Mouse (Mus musculus): ENCODE data around the gene Zc3hav1.

The Zc3hav1 gene

GRCm38 (mm10) chr6:38352451-38352850 lies 2.0 kb downstream of the Zc3hav1 start:
- DNase-seq (ENCODE audit: low spot score in 2 of 2): no peak

GRCm38 (mm10) chr6:38351930-38352329 lies 2.5 kb downstream of the Zc3hav1 start:
- no peak for DNase-seq (ENCODE audit: low spot score in 2 of 2)

GRCm38 (mm10) chr6:38349806-38350205 lies 4.6 kb downstream of the Zc3hav1 start:
- DNase-seq (ENCODE audit: low spot score in 2 of 2): no peak

DNA sequence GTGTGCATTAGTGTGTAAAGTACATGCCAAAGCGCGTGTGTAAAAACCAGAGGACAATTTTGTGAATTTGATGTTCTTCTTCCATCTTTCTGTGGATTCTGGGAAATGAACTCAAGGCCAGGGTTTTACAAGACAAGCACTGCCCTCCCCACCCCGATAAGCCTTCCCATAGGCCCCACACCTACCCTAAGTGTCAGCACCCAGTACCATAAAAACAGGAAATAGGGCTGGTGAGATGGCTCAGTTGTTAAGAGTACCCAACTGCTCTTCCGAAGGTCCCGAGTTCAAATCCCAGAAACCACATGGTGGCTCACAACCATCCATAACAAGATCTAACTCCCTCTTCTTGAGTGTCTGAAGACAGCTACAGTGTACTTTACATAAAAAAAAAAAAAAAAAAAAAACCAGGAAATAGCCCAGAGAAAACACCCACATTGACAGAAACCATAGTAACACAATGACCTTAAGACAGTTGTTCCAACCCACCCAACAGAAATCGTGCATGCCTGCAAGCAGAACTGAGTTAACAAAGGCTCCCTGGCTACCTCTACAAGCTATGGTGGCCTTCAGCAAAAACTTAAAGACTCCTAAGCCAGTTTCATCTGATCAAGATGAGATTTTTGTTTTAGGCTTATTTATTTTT lies 5.5 kb downstream of the Zc3hav1 start:
- no peak for DNase-seq (ENCODE audit: low spot score in 2 of 2)

GRCm38 (mm10) chr6:38347875-38348274 lies 6.5 kb downstream of the Zc3hav1 start:
- no peak for DNase-seq (ENCODE audit: low spot score in 2 of 2)

GRCm38 (mm10) chr6:38345796-38346195 lies 8.6 kb downstream of the Zc3hav1 start:
- DNase-seq (ENCODE audit: low spot score in 2 of 2): no peak

GRCm38 (mm10) chr6:38344006-38344670 lies 10.3 kb downstream of the Zc3hav1 start:
- DNase-seq (ENCODE audit: low spot score in 2 of 2): no peak

DNA sequence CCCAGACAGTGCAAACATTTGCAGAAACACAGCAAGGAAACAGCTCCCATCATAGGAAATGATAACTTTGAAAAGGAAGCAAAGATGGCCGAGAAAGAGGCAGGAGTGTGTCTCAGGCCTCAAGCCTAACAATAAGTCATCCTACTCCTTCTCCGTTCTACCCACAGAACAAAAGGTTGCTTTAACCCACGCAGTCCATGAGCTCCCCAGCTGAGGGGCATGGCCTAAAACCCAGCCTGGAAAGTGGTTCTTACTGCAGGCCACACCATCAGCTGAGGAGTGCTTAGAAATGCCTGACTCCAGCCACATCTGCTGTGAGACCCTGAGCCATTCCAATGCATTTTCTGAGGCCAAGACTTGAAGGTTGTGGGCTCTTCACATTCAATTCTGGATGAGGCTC lies 10.8 kb downstream of the Zc3hav1 start:
- DNase-seq (ENCODE audit: low spot score in 2 of 2): no peak

GRCm38 (mm10) chr6:38342666-38342992 lies 11.8 kb downstream of the Zc3hav1 start:
- no peak for DNase-seq (ENCODE audit: low spot score in 2 of 2)

DNA sequence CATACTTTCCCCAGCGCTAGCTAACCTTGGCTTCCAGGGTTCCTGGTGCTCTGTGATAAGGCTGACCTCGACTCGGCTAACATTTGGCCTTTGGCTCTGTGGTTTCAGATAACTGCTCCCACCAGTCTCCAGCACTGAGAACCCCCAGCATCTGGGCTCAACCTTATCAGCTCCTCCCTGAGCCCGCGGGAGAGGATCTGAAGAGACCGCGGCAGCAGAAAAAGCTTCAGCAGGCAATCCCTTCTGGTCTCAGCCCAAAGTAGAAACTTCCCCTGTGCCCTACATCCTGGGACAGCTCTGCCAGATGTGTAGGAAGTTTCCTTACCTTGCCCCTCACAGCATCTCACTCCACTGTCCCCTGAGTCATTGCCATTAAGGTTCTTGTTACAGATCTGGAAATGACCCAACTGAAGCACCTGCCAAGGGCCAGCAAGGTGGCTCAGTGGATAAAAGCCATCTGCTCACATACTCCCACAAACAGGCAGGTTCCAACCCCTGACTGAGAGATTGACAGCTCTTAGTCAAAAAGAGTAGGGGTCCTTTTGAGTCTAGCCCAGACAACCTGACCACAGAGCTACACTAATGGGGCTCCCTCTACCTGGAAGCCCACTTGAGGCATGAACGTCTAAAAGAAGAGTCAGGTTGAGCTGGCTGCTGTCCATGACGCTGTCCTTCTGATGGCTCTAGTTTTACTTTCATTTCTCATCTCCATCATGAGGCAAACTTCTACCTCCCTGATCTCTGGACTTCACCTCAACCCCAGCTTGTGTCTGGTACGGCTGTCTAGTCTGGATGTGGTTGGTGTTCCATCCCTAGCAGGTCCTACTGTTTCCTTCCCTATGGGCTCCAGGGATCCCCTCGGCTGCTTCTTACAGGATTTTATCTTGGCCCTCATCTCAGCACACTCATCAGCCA lies 12.4 kb downstream of the Zc3hav1 start:
- no peak for DNase-seq (ENCODE audit: low spot score in 2 of 2)

DNA sequence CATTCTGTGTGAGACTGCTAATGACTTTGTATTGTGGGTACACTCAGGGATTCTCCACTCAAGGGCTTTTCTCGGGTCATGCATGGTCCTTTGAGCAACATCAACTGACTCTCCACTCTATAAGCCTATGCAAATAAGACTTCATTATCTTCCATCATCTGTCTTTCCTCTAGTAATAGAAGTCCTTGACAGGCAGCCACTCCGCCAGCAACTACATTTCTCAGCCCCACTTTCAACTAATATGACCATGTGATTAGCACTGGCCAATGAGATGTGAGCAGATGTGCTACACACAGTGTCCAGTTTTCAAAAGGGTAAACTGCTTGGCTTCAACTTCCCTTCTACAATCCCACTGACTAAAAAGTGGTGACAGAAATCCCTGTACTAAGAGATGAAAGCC lies 15.3 kb downstream of the Zc3hav1 start:
- no peak for DNase-seq (ENCODE audit: low spot score in 2 of 2)

GRCm38 (mm10) chr6:38337951-38338350 lies 16.5 kb downstream of the Zc3hav1 start:
- no peak for DNase-seq (ENCODE audit: low spot score in 2 of 2)

DNA sequence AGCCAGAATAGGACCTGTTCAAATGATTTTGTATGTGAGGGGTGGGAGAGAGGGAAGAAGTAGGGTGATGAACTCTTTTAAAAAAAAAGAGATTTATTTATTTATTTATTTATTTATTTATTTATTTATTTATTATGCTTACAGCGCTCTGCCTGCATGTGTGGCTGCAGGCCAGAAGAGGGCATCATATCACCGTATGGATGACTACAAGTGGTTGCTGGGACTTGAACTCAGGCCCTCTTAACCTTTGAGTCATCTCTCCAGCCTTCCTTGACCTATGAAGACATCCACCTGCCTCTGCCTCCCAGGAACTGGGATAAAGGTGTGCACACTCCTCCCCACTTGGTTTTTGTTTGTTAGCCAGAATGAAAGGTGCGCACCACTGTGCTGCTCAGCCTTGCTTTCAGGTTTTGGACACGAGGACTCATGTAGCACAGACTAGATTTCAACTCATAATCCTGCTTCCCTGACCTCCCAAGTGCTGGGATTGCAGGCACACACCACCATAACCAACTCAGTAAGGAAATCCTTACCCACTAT lies 17.2 kb downstream of the Zc3hav1 start:
- no peak for DNase-seq (ENCODE audit: low spot score in 2 of 2)

DNA sequence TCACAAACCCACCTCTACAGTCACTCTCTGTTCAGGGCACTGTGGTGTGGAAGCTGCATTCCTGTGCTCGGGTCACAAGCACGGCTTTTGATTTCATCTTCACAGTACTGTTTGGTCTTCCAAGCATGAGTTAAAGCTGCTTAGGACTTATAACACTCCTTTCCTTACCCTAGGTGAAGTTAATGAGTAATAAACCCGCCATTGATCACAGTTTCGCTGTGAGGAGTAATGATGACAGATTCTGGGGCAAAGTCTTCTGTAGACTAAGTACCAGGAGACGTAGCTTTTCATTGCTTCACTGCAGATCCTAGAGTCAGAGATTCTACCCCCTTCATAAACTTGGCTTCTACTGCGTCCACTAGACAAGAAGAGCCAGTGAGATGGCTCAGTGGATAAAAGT lies 19.1 kb downstream of the Zc3hav1 start:
- DNase-seq (ENCODE audit: low spot score in 2 of 2): no peak

DNA sequence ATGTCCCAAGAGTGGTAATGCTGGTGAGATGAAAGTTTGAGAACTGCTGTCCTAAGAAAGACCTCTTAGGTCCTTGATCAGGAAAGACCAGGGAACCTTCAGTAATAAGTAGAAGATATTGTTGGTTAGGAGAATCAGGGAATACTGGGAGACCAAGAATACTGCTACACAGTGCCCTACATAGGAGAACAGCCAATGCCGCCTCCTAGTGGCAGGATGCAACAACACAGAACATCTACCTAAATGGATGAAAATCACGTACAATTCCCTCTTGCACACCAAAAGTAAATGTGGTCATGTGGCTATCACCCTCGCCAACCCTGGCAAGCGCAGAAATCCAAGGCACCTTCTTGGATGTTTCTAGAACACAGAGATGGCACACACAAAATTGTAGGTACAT lies 27.8 kb downstream of the Zc3hav1 start:
- peak in 1 of 2 experiments; percentile 43 for DNase-seq (ENCODE audit: low spot score in 2 of 2)

DNA sequence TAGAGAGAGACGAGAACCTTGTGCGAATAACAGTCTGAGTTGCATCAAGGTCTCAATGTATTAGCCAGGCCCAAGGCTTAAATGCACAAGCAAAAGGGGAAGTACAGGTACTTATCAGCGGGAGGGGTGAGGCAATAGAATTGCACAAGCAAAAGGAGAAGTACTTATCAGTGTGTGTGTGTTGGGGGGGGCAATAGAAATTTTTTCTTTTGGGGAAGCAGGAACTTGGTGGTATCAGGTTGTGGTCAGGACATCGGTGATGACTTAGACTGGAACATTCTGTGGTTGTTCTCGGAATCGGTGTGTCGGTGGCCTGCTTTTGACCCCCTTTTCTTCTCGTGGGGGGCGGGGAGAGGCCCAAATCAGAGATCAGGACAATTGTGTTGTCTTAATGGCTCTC lies 33.8 kb downstream of the Zc3hav1 start:
- DNase-seq (ENCODE audit: low spot score in 2 of 2): no peak

DNA sequence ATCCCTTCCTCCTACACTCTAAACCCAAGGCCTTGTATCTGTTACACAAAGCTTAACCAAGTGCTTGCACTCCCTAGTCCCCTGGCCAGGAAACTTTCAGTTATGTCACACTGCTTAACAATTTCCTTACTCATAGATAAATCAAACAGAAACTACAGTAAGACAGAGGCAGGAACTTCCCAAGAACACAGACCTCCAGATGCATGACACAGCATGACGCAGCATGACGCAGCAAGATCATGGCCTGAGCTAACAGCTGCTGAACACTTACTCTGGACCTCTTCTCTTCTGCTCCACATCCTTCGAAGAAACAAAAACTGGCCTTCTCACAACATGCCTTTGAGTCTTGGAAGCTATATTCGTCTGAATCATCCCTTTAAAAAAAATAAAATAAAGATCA lies 38.4 kb downstream of the Zc3hav1 start:
- no peak for DNase-seq (ENCODE audit: low spot score in 2 of 2)

DNA sequence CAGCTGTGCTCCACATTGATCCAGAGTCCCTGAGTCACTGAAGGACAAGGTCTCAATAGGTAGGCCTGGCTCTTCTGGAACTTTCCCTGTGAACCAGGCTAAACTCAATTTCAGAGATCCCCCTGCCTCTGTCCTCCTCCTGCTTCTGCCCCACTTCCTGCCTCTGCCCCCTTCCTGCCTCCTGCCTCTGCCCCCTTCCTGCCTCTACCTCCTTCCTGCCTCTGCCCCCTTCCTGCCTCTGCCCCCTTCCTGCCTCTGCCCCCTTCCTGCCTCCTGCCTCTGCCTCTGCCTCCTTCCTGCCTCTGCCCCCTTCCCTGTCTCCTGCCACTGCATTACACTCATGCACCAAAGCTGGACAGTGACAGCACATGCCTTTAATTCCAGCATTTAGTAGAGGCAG lies 44.7 kb downstream of the Zc3hav1 start:
- no peak for DNase-seq (ENCODE audit: low spot score in 2 of 2)

GRCm38 (mm10) chr6:38304981-38305380 lies 49.4 kb downstream of the Zc3hav1 start:
- no peak for DNase-seq (ENCODE audit: low spot score in 2 of 2)

DNA sequence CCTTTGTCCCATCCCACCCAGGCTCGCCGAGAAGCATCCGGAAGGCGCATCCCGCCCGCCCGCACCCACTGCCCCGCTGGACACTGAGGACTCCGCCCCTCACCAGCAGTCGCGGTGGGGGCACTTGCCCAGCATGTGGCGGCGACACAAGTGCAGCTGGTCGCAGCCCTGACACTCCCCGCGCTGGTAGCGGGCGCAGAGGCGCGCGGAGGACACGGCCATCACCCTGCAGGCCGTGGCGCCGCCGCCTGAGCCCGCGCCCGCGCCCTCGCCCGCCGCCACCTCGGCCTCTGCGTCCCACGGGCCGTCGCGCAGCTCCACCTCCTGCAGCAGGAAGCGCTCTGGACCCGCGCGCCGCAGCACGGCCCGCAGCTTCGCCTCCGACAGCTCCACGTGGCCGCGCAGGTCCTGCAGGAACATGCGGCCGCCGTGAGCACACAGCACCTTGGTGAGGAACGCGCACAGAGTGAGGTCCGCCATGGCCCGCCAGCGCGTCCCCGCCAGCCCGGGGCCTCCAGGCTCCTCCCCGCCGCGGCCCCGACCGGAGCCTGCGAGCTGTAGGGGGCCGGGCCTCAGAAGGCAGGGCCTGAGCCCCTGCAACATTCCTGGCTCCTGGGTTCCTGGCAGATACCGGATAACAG lies 55.5 kb downstream of the Zc3hav1 start, which contains the start of gene Zc3hav1l:
Zc3hav1l (minus strand) TSS at position 499 of the 641 bp plus-strand sequence.
- peak; percentile 32 to 50 for DNase-seq (ENCODE audit: low spot score in 2 of 2)

GRCm38 (mm10) chr6:38298246-38298635 lies 56.2 kb downstream of the Zc3hav1 start:
- no peak for DNase-seq (ENCODE audit: low spot score in 2 of 2)
